In the genomic region with DNA sequence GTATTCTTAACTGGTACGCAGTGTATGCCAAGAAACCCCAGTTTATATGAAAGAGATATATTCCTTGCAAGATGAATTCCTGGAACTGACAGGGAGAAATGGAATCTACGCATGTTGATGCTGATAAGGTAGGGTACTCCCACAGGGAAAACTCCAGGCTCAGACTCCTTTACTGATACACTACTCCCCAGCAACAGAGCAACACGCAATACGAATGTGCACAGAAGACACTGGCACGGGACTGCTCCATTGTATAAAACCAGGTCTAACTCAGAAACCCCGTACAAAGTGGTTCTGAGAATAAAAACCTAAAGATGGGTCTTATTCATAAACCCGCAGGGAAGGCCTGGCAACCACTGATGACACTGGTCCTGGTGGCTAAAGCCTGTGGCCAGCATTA, we compare ENCODE assay signal across 27 mouse cellular contexts. TPM values are rescaled to one million over a fixed set of nuclear protein-coding genes. Genes with fewer than 3 reads are reported as not detected.
DNase-seq lines count a peak whose midpoint lies in the region; ATAC-seq and TF ChIP-seq lines count a peak whose summit lies in the region.
"Had no signal": no experiment of that assay in that cellular context is flagged by ENCODE, and none has a peak within 500 bp of the region (broad histone marks: within the 10 kb centered on the region; RNA-seq: fewer than 3 reads in every experiment).

No protein-coding gene starts in this region.

- H3K27ac ChIP-seq in embryonic facial prominence, embryonic 14.5 days (replicated peaks; ENCODE audit: low read depth, low read length), result no peak overlapping the region
- no peak overlapping the region for H3K27ac ChIP-seq in embryonic facial prominence, embryonic 10.5 days (replicated peaks)
- 0 out of 2 replicates have a peak overlapping the region, but pooled peaks have one; percentile 16 for H3K27ac ChIP-seq in heart, embryonic 10.5 days
- H3K27ac ChIP-seq in stomach, postnatal 0 days (replicated peaks), result no peak overlapping the region
- H3K27ac ChIP-seq: embryonic facial prominence, embryonic 12.5 days; embryonic facial prominence, embryonic 15.5 days; forebrain, embryonic 10.5 days; forebrain, embryonic 12.5 days had no signal

- TF ChIP-seq CTCF in stomach, postnatal 0 days (IDR thresholded peaks at IDR 0.05; ENCODE audit: low read depth), result no peak

- ATAC-seq in embryonic facial prominence, embryonic 14.5 days (ENCODE audit: low read depth), result no peak
- 0 out of 2 replicates have a peak, but pooled peaks have one; percentile 51 for ATAC-seq in stomach, postnatal 0 days (ENCODE audit: low FRiP score, low TSS enrichment)
- ATAC-seq: CD4-positive, CD25-positive, alpha-beta regulatory T cell, adult 4 months; forebrain, embryonic 14.5 days; forebrain, embryonic 16.5 days; Patski had no signal

- H3K4me2 ChIP-seq in embryonic facial prominence, embryonic 14.5 days (ENCODE audit: low read depth, low read length), result no peak overlapping the region
- no peak overlapping the region for H3K4me2 ChIP-seq in stomach, postnatal 0 days (replicated peaks; ENCODE audit: low read depth)
- H3K4me2 ChIP-seq: embryonic facial prominence, embryonic 12.5 days; embryonic facial prominence, embryonic 15.5 days; forebrain, embryonic 12.5 days had no signal

- no peak overlapping the region for H3K4me3 ChIP-seq in embryonic facial prominence, embryonic 14.5 days (ENCODE audit: low read depth, low read length)
- no peak overlapping the region for H3K4me3 ChIP-seq in embryonic facial prominence, embryonic 10.5 days
- no peak overlapping the region for H3K4me3 ChIP-seq in heart, embryonic 10.5 days
- no peak overlapping the region for H3K4me3 ChIP-seq in stomach, postnatal 0 days (ENCODE audit: low read depth, low read length)
- H3K4me3 ChIP-seq: embryonic facial prominence, embryonic 12.5 days; embryonic facial prominence, embryonic 15.5 days; erythroblast, embryonic 14.5 days; forebrain, embryonic 10.5 days; forebrain, embryonic 12.5 days had no signal

- DNase-seq in embryonic facial prominence, embryonic 14.5 days (ENCODE audit: low spot score), result peak; percentile 60
- no peak for DNase-seq in embryonic facial prominence, embryonic 10.5 days (ENCODE audit: low spot score)
- no peak for DNase-seq in heart, embryonic 10.5 days (ENCODE audit: low spot score)
- no peak for DNase-seq in heart, adult 18-20 months
- no peak for DNase-seq in stomach, postnatal 0 days (ENCODE audit: low spot score)
- DNase-seq: adrenal gland, adult 2 months; adrenal gland, postnatal 10 days; adrenal gland, postnatal 25 days; B cell, adult 2 months; cerebellum, adult 11 months; cerebellum, adult 18-20 months; cerebellum, adult 8-10 months; cerebellum, adult 9-11 months; cerebellum, postnatal 14 days; cerebellum, postnatal 36 days; embryo, embryonic 11 days had no signal

- H3K27me3 ChIP-seq in embryonic facial prominence, embryonic 14.5 days (replicated peaks; ENCODE audit: control insufficient read depth, insufficient read depth, low read length), result no peaks in the 10 kb centered on the region
- H3K27me3 ChIP-seq in embryonic facial prominence, embryonic 10.5 days (replicated peaks; ENCODE audit: low read depth, poor library complexity, severe bottlenecking), result no peaks in the 10 kb centered on the region
- H3K27me3 ChIP-seq in heart, embryonic 10.5 days (ENCODE audit: insufficient read depth, poor library complexity, severe bottlenecking), result no peaks in the 10 kb centered on the region
- H3K27me3 ChIP-seq in stomach, postnatal 0 days (ENCODE audit: control insufficient read depth, insufficient read depth, low read length), result no peaks in the 10 kb centered on the region
- H3K27me3 ChIP-seq: CH12.LX; embryonic facial prominence, embryonic 12.5 days; embryonic facial prominence, embryonic 15.5 days; forebrain, embryonic 12.5 days; Patski had no signal

- WGBS in embryonic facial prominence, embryonic 14.5 days, result 77% methylated on average over 7 of the region's 7 CpGs
- 82% methylated on average over 7 of the region's 7 CpGs for whole genome bisulfite sequencing in embryonic facial prominence, embryonic 10.5 days
- 80% methylated on average over 7 of the region's 7 CpGs for WGBS in heart, embryonic 10.5 days
- WGBS in stomach, postnatal 0 days, result 92% methylated on average over 7 of the region's 7 CpGs

- peaks cover 17% of the 10 kb centered on the region for H3K4me1 ChIP-seq in embryonic facial prominence, embryonic 14.5 days (ENCODE audit: control insufficient read depth, insufficient read depth, low read length)
- peaks cover 54% of the 10 kb centered on the region for H3K4me1 ChIP-seq in embryonic facial prominence, embryonic 10.5 days
- peaks cover 23% of the 10 kb centered on the region for H3K4me1 ChIP-seq in heart, embryonic 10.5 days
- peaks cover 2% of the 10 kb centered on the region for H3K4me1 ChIP-seq in stomach, postnatal 0 days (replicated peaks; ENCODE audit: control insufficient read depth, insufficient read depth)
- H3K4me1 ChIP-seq: forebrain, embryonic 12.5 days had no signal

- TF ChIP-seq EP300 in stomach, postnatal 0 days (optimal IDR thresholded peaks at IDR 0.05), result no peak

- H3K9me3 ChIP-seq in embryonic facial prominence, embryonic 14.5 days (ENCODE audit: control insufficient read depth, low read length), result no peaks in the 10 kb centered on the region
- H3K9me3 ChIP-seq in embryonic facial prominence, embryonic 10.5 days, result no peaks in the 10 kb centered on the region
- no peaks in the 10 kb centered on the region for H3K9me3 ChIP-seq in heart, embryonic 10.5 days
- no peaks in the 10 kb centered on the region for H3K9me3 ChIP-seq in stomach, postnatal 0 days (ENCODE audit: control insufficient read depth, low read length)
- H3K9me3 ChIP-seq: embryonic facial prominence, embryonic 12.5 days; embryonic facial prominence, embryonic 15.5 days; forebrain, embryonic 10.5 days; forebrain, embryonic 12.5 days had no signal

- no peak overlapping the region for H3K9ac ChIP-seq in embryonic facial prominence, embryonic 14.5 days (ENCODE audit: low read depth, low read length)
- H3K9ac ChIP-seq in stomach, postnatal 0 days (ENCODE audit: low read length), result no peak overlapping the region
- H3K9ac ChIP-seq: embryonic facial prominence, embryonic 12.5 days; embryonic facial prominence, embryonic 15.5 days; forebrain, embryonic 12.5 days had no signal

- H3K36me3 ChIP-seq in embryonic facial prominence, embryonic 14.5 days (ENCODE audit: control insufficient read depth, insufficient read depth, low read length), result no peaks in the 10 kb centered on the region
- peaks cover 6% of the 10 kb centered on the region; the same call in 1 of the 2 replicates for H3K36me3 ChIP-seq in embryonic facial prominence, embryonic 10.5 days (replicated peaks)
- H3K36me3 ChIP-seq in heart, embryonic 10.5 days, result 0 out of 2 replicates have a peak, but pooled peaks cover 4% of the 10 kb centered on the region
- no peaks in the 10 kb centered on the region for H3K36me3 ChIP-seq in stomach, postnatal 0 days (ENCODE audit: control insufficient read depth, insufficient read depth, low read length)
- H3K36me3 ChIP-seq: embryonic facial prominence, embryonic 12.5 days; embryonic facial prominence, embryonic 15.5 days; forebrain, embryonic 10.5 days; forebrain, embryonic 12.5 days; G1E had no signal

RNA-seq across cellular contexts. Expression of gene Arhgap28, which starts 45.0 kb away (rescaled TPM):
- polyA plus RNA-seq in embryonic facial prominence, embryonic 14.5 days (2014; fragmentation: Nextera tagmentation; extraction: Ambion mirVana), result 49.2 and 59.2 TPM in 2 replicates
- polyA plus RNA-seq in embryonic facial prominence, embryonic 10.5 days (2016; fragmentation: Nextera tagmentation; extraction: Ambion mirVana), result 55.7 and 57.5 TPM in 2 replicates
- 23.0 and 38.1 TPM in 2 replicates for polyA plus RNA-seq in heart, embryonic 10.5 days (2016; fragmentation: Nextera tagmentation; extraction: Ambion mirVana)
- 1 to 10 TPM; 1.4 to 1.8 TPM for total RNA-seq in heart, adult 18-20 months (2021)
- polyA plus RNA-seq in stomach, postnatal 0 days (2015; fragmentation: Nextera tagmentation; extraction: Ambion mirVana), result 5.7 and 5.8 TPM in 2 replicates
- total RNA-seq: CH12.LX had no signal
- polyA plus RNA-seq: CD4-positive, CD25-positive, alpha-beta regulatory T cell, adult 4 months; erythroblast, embryonic 14.5 days; G1E had no signal
